Mouse (Mus musculus) embryo, embryonic 10 days (tissue): ENCODE results near the gene Crybb3.

Experiments used
- DNase-seq: peaks from one replicate; pipeline ENCODE4 v3.0.0-alpha.2; 2015; ENCODE audit warnings: low spot score

The Crybb3 gene

DNA sequence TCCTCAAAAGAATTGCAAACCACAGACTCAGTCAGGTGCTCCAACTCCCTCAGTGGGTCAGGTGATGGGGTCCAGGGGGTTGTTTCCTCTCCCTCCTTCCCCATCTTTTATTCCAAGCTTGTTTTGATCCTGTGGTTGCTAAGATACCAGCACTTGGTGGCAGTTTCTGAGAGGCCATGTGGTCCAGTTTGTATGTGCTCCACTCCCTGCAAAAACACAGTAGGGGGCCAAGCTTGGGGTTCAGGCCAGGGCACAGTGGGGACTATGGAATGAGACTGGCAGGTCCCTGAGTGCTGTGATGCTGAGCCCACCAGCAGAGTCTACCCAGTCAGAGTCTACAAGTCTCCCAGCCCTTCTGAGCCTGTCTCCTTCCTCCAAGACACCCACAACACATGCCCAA, 31.5 kb downstream of the Crybb3 start:
- no peak for DNase-seq

- DNase-seq, result no peak
Measured at GRCm38 (mm10) chr5:113045511-113046273, 35.7 kb downstream of the Crybb3 start.

DNA sequence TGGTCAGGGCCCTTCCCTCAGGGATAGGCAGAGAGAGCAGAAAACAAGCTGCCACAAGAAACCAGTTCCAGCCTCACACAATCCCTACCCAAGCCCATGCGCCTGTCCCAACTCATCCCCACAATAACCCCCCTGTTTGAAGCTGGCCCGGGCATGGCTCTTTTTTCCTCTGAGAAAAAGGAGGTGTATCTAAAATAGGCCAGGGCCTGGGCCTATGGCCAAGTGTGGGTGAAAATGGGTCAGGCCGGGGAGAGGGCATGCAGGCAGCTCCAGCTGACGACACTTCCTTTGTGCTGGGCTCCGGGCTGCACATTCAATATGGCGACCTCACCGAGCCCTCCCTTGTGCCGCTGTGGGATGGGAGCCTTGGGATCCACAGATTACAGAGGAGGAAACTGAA, 37.9 kb downstream of the Crybb3 start:
- DNase-seq, result no peak

GRCm38 (mm10) chr5:113041567-113042071, 39.8 kb downstream of the Crybb3 start:
- DNase-seq, result peak; percentile 63

- DNase-seq, result no peak
Measured at GRCm38 (mm10) chr5:113040776-113041175, 40.6 kb downstream of the Crybb3 start.

GRCm38 (mm10) chr5:113038601-113039000, 42.8 kb downstream of the Crybb3 start:
- no peak for DNase-seq

- DNase-seq, result no peak
Measured at GRCm38 (mm10) chr5:113035094-113036047, 46.0 kb downstream of the Crybb3 start.

- no peak for DNase-seq
Measured at GRCm38 (mm10) chr5:113031201-113031754, 50.1 kb downstream of the Crybb3 start.

DNA sequence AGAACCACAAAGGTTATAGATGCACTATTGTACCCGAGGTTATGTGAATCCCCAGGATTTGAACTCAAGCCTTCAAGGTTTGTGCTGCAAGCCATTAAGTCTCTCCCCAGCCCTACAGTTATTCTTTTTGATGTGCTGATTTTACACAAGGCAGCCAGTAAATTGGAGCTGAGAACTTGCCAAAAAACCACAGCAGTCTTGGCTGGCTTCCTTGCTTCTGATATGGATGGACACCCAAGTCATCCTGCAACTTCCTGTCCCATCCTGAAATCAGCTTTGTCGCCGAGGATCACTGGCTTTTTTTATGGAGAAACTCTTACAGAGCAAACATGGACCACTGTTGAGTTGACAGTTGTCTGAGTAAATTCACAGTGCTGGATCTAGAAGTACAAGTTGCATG, 51.3 kb downstream of the Crybb3 start:
- no peak for DNase-seq

- DNase-seq, result no peak
Measured at GRCm38 (mm10) chr5:113026706-113027105, 54.7 kb downstream of the Crybb3 start.
